16 mouse cellular contexts compared by ENCODE assay signal in the genomic region with DNA sequence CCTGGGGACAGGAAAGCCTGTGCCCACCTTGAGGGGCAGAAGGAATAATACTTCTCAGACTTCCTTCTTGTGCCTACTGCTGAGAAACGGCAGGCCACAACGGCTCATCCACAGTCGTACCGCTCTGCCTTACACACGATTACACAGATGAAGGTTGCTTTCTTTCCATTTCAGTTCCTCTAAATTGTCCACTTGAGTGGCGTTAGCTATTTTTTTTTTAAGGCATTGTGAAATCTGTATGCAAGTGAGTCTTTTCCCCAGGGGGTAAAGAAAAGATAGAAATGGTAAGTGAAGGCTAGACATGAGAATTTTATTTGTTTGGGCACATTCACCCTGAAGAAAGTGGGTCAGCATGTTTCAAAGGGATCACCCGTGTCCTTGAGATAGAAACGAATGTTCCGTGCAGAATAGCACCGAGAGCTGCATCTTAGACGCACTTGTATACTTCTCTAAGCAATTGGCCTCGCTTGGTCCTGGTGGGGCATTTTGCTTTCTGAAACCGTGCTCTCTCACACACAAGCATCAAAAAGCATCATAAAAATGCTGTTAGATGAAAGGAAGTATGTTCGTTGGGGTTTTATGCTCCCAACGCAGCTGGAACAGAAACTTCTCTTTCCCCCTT. TPM values are rescaled to one million over a fixed set of nuclear protein-coding genes. Genes with fewer than 3 reads are reported as not detected.
DNase-seq lines count a peak whose midpoint lies in the region; ATAC-seq and TF ChIP-seq lines count a peak whose summit lies in the region.
"Had no signal": no experiment of that assay in that cellular context is flagged by ENCODE, and none has a peak within 500 bp of the region (broad histone marks: within the 10 kb centered on the region; RNA-seq: fewer than 3 reads in every experiment).

No protein-coding gene starts in this region.

- H3K9ac ChIP-seq in forebrain, embryonic 15.5 days (replicated peaks): 0 out of 2 replicates have a peak overlapping the region, but pooled peaks have one; percentile 15
- H3K9ac ChIP-seq in intestine, postnatal 0 days (ENCODE audit: low read depth, low read length): no peak overlapping the region
- H3K9ac ChIP-seq: liver, embryonic 14.5 days had no signal

- no peak overlapping the region for H3K4me2 ChIP-seq in forebrain, embryonic 15.5 days (replicated peaks)
- H3K4me2 ChIP-seq in intestine, postnatal 0 days (replicated peaks; ENCODE audit: low read depth): no peak overlapping the region

- no peaks in the 10 kb centered on the region for H3K9me3 ChIP-seq in forebrain, embryonic 15.5 days
- H3K9me3 ChIP-seq in intestine, postnatal 0 days (ENCODE audit: control insufficient read depth): no peaks in the 10 kb centered on the region

- DNase-seq in thymus, postnatal 36 days: peak; percentile 6 to 12
- DNase-seq in thymus, postnatal 10 days (ENCODE audit: low spot score in 2 of 2): no peak
- no peak for DNase-seq in kidney, adult 2 months
- DNase-seq: gastrocnemius, postnatal 36 days had no signal

- WGBS in forebrain, embryonic 15.5 days: 26% methylated on average over 15 of the region's 15 CpGs
- WGBS in kidney, adult 2 months: 69% methylated on average over 15 of the region's 15 CpGs
- WGBS in intestine, postnatal 0 days: 71% methylated on average over 15 of the region's 15 CpGs

- ATAC-seq in forebrain, embryonic 15.5 days (replicated peaks): no peak
- peak; percentile 58 for ATAC-seq in megakaryocyte, adult 5-6 weeks (ENCODE audit: poor library complexity, severe bottlenecking)
- ATAC-seq in erythroblast, adult 5-6 weeks (replicated peaks; ENCODE audit: low FRiP score, poor library complexity, severe bottlenecking): no peak
- ATAC-seq in intestine, postnatal 0 days: no peak

- H3K27ac ChIP-seq in forebrain, embryonic 15.5 days (replicated peaks): peak overlapping the region; percentile 45
- H3K27ac ChIP-seq in kidney, adult 2 months (ENCODE audit: insufficient read depth, low read depth, low read length): no peak overlapping the region
- no peak overlapping the region for H3K27ac ChIP-seq in intestine, postnatal 0 days (ENCODE audit: low read depth, low read length)
- H3K27ac ChIP-seq: liver, embryonic 14.5 days had no signal

- no peaks in the 10 kb centered on the region for H3K36me3 ChIP-seq in forebrain, embryonic 15.5 days
- no peaks in the 10 kb centered on the region for H3K36me3 ChIP-seq in kidney, adult 2 months (ENCODE audit: control insufficient read depth, insufficient read depth, low read length)
- no peaks in the 10 kb centered on the region for H3K36me3 ChIP-seq in intestine, postnatal 0 days (ENCODE audit: control insufficient read depth, insufficient read depth)

- TF ChIP-seq POLR2A in kidney, adult 2 months (IDR thresholded peaks at IDR 0.05; ENCODE audit: low read depth, low read length): no peak

- no peak for TF ChIP-seq CTCF in kidney, adult 2 months (conservative IDR thresholded peaks at IDR 0.05; ENCODE audit: insufficient read depth, insufficient read length, low read depth, low read length)
- TF ChIP-seq CTCF in intestine, postnatal 0 days (IDR thresholded peaks at IDR 0.05; ENCODE audit: low read depth): no peak

- H3K27me3 ChIP-seq in forebrain, embryonic 15.5 days: no peaks in the 10 kb centered on the region
- no peaks in the 10 kb centered on the region for H3K27me3 ChIP-seq in kidney, adult 2 months (replicated peaks; ENCODE audit: control insufficient read depth, insufficient read depth, low read length)
- H3K27me3 ChIP-seq in intestine, postnatal 0 days (replicated peaks; ENCODE audit: control insufficient read depth, insufficient read depth, low read length): no peaks in the 10 kb centered on the region

- H3K4me3 ChIP-seq in forebrain, embryonic 15.5 days: no peak overlapping the region
- H3K4me3 ChIP-seq in kidney, adult 2 months (ENCODE audit: insufficient read depth, low read depth, low read length): no peak overlapping the region
- H3K4me3 ChIP-seq in intestine, postnatal 0 days (ENCODE audit: low read depth, low read length): no peak overlapping the region
- H3K4me3 ChIP-seq: myocyte had no signal

- peaks cover 23% of the 10 kb centered on the region for H3K4me1 ChIP-seq in forebrain, embryonic 15.5 days
- H3K4me1 ChIP-seq in kidney, adult 2 months (ENCODE audit: control insufficient read depth, insufficient read depth, low read length): peaks cover 4% of the 10 kb centered on the region
- no peaks in the 10 kb centered on the region for H3K4me1 ChIP-seq in intestine, postnatal 0 days (replicated peaks; ENCODE audit: control insufficient read depth, insufficient read depth, low read length)

RNA-seq across cellular contexts. Expression of a gene that starts 46.3 kb away (rescaled TPM):
- polyA plus RNA-seq in forebrain, embryonic 15.5 days (2015; fragmentation: Nextera tagmentation; extraction: Ambion mirVana): not detected in 2 replicates
- not detected in 2 replicates for total RNA-seq in megakaryocyte, adult 5-6 weeks (2015)
- total RNA-seq in megakaryocyte, adult 5-6 weeks (2017): not detected in 2 replicates
- not detected in 2 replicates for polyA plus RNA-seq in kidney, adult 2 months (2012; rRNA removed)
- total RNA-seq in erythroblast, adult 5-6 weeks (2015; ENCODE audit: low replicate concordance): not detected in 2 replicates
- total RNA-seq in erythroblast, adult 5-6 weeks (2017; ENCODE audit: low replicate concordance): not detected in 2 replicates
- not detected in 2 replicates for polyA plus RNA-seq in intestine, postnatal 0 days (2015; fragmentation: Nextera tagmentation; extraction: Ambion mirVana)
- total RNA-seq: gastrocnemius, postnatal 36 days; layer of hippocampus, adult 18-20 months; MEL had no signal
- polyA plus RNA-seq: cortical plate, adult 2 months; intestine, embryonic 14.5 days; liver, embryonic 14.5 days; myocyte; small intestine, adult 2 months; thymus, postnatal 0 days had no signal

Comparison
In these comparisons a context has a peak if more than half of its experiments do, and no peak if none do; other contexts are left out.
1. DNase-seq: peak in thymus, postnatal 36 days (2 of 2); none in thymus, postnatal 10 days (0 of 2) and kidney, adult 2 months (single experiment).